Mouse (Mus musculus) liver, embryonic 14.5 days (tissue): ENCODE data around the gene Srsf2.

Experiments
- CTCF ChIP-seq: IDR thresholded peaks from 2 replicates; pipeline ENCODE4 v1.5.1; 2016; ENCODE audit warnings: antibody characterized with exemption, low read depth, control low read depth
- EP300 ChIP-seq: IDR thresholded peaks from 2 replicates; pipeline ENCODE4 v1.6.1; 2016; ENCODE audit warnings: antibody characterized with exemption, low read depth

GRCm38 (mm10) chr11:116852291-116852890 lies 503 bp downstream of the Srsf2 start, which contains the start of gene Mfsd11:
- TF ChIP-seq EP300 (no peak), CTCF (no peak)
